Mouse (Mus musculus): ENCODE measurements around the gene Rnf2. TPM values are rescaled to one million over a fixed set of nuclear protein-coding genes. Genes with fewer than 3 reads are reported as not detected.
"Not testable (repeated sequence)": the region's sequence is repeated elsewhere in the genome, so short reads cannot be mapped to it uniquely, and the experiment has no call there.

Gene Rnf2
- total and polyA plus RNA-seq, 3 experiments: 3.4 to 82.3 (median 38.6) TPM

GRCm38 (mm10) chr1:151484754-151485153, 16.0 kb downstream of the Rnf2 start:
- no peak for DNase-seq

GRCm38 (mm10) chr1:151483568-151483967, 17.2 kb downstream of the Rnf2 start:
- no peak for DNase-seq

- no peak for DNase-seq
Observed at GRCm38 (mm10) chr1:151482497-151482896, 18.3 kb downstream of the Rnf2 start.

GRCm38 (mm10) chr1:151472386-151472785, 28.4 kb downstream of the Rnf2 start:
- not testable (repeated sequence) for DNase-seq

- no peak for DNase-seq
Observed at GRCm38 (mm10) chr1:151471429-151471828, 29.3 kb downstream of the Rnf2 start.

- DNase-seq: no peak
Observed at GRCm38 (mm10) chr1:151466571-151466970, 34.2 kb downstream of the Rnf2 start.

- DNase-seq: no peak
Observed at GRCm38 (mm10) chr1:151464914-151465313, 35.8 kb downstream of the Rnf2 start.

- DNase-seq: no peak
Observed at GRCm38 (mm10) chr1:151461265-151461664, 39.5 kb downstream of the Rnf2 start.

GRCm38 (mm10) chr1:151457087-151457486, 43.7 kb downstream of the Rnf2 start:
- DNase-seq: no peak

GRCm38 (mm10) chr1:151451946-151452345, 48.8 kb downstream of the Rnf2 start:
- no peak for DNase-seq

GRCm38 (mm10) chr1:151450851-151451250, 49.9 kb downstream of the Rnf2 start:
- no peak for DNase-seq

- no peak for DNase-seq
Observed at GRCm38 (mm10) chr1:151449866-151450265, 50.9 kb downstream of the Rnf2 start.

GRCm38 (mm10) chr1:151435431-151435830, 65.3 kb downstream of the Rnf2 start:
- no peak for DNase-seq

GRCm38 (mm10) chr1:151429316-151429715, 71.4 kb downstream of the Rnf2 start:
- no peak for DNase-seq

- DNase-seq: peak; percentile 99
Observed at GRCm38 (mm10) chr1:151428263-151429221, 72.2 kb downstream of the Rnf2 start, which contains the start of the genes Swt1 and Trmt1l. Gene Swt1 (minus strand): TSS chr1:151428455. Gene Trmt1l (plus strand): TSS chr1:151428542.

- no peak for DNase-seq
Observed at GRCm38 (mm10) chr1:151427888-151428262, 72.9 kb downstream of the Rnf2 start.

GRCm38 (mm10) chr1:151426947-151427600, 73.7 kb downstream of the Rnf2 start:
- DNase-seq: peak; percentile 13

GRCm38 (mm10) chr1:151422178-151422577, 78.6 kb downstream of the Rnf2 start:
- DNase-seq: no peak

GRCm38 (mm10) chr1:151409827-151410226, 90.9 kb downstream of the Rnf2 start:
- no peak for DNase-seq
